Mouse (Mus musculus) ovary, postnatal 10 days (tissue): Measurements from ENCODE around the gene Grtp1.

Experiments used
- DNase-seq: peaks from one replicate; pipeline ENCODE4 v3.0.0; 2022; ENCODE audit warnings: low spot score

Gene Grtp1

GRCm38 (mm10) chr8:13200301-13201012 is at the start of gene Grtp1:
Gene Grtp1, minus strand, starts transcription at chr8:13200620.
- peak; percentile 21 for DNase-seq

- DNase-seq = no peak
Observed at GRCm38 (mm10) chr8:13244343-13244880, 44.0 kb upstream of the Grtp1 start.

- no peak for DNase-seq
Observed at GRCm38 (mm10) chr8:13242985-13243870, 42.8 kb upstream of the Grtp1 start.

- no peak for DNase-seq
Observed at GRCm38 (mm10) chr8:13240691-13241090, 40.3 kb upstream of the Grtp1 start.

- DNase-seq = no peak
Observed at GRCm38 (mm10) chr8:13240055-13240454, 39.6 kb upstream of the Grtp1 start.

GRCm38 (mm10) chr8:13234803-13235202 is 34.4 kb upstream of the Grtp1 start:
- DNase-seq = no peak

- no peak for DNase-seq
Observed at GRCm38 (mm10) chr8:13230471-13230870, 30.1 kb upstream of the Grtp1 start.

- no peak for DNase-seq
Observed at GRCm38 (mm10) chr8:13229802-13230201, 29.4 kb upstream of the Grtp1 start.

GRCm38 (mm10) chr8:13228923-13229610 is 28.6 kb upstream of the Grtp1 start:
- DNase-seq = no peak

- no peak for DNase-seq
Observed at GRCm38 (mm10) chr8:13227184-13227583, 26.8 kb upstream of the Grtp1 start.

- no peak for DNase-seq
Observed at GRCm38 (mm10) chr8:13226288-13226687, 25.9 kb upstream of the Grtp1 start.

- no peak for DNase-seq
Observed at GRCm38 (mm10) chr8:13224426-13224825, 24.0 kb upstream of the Grtp1 start.

- no peak for DNase-seq
Observed at GRCm38 (mm10) chr8:13218441-13218840, 18.0 kb upstream of the Grtp1 start.

- no peak for DNase-seq
Observed at GRCm38 (mm10) chr8:13217986-13218385, 17.6 kb upstream of the Grtp1 start.

GRCm38 (mm10) chr8:13217093-13217492 is 16.7 kb upstream of the Grtp1 start:
- no peak for DNase-seq

- DNase-seq = no peak
Observed at GRCm38 (mm10) chr8:13216386-13216785, 16.0 kb upstream of the Grtp1 start.

- peak; percentile 65 for DNase-seq
Observed at GRCm38 (mm10) chr8:13213479-13214268, 13.3 kb upstream of the Grtp1 start.

GRCm38 (mm10) chr8:13209770-13210169 is 9.3 kb upstream of the Grtp1 start:
- DNase-seq = no peak

GRCm38 (mm10) chr8:13208627-13209355 is 8.4 kb upstream of the Grtp1 start:
- no peak for DNase-seq

- no peak for DNase-seq
Observed at GRCm38 (mm10) chr8:13206290-13206689, 5.9 kb upstream of the Grtp1 start.

GRCm38 (mm10) chr8:13205311-13205710 is 4.9 kb upstream of the Grtp1 start:
- no peak for DNase-seq
